Mouse (Mus musculus): ENCODE results near the gene Ntm.

Gene Ntm

DNA sequence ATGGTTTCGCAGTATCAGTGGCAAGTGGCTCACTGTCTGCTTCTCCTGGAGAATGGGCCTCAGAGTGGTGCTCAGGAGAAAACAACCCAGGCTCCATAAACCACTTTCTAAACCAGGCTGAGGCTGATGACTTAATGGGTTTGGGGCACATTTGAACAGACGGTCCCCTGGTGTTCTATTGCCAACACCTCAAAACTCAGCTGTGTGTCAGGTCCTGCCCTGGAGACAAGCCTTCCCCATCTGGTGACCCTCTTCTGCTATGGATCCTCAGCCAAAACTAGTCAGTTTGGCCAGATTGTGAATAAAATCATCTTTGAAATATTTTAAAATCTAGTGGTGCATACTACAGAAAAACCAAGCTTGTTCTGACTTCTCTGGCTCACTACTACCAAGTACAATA lies 907.3 kb downstream of the Ntm start:
- no peak for DNase-seq (ENCODE audit: low spot score in 2 of 2)

DNA sequence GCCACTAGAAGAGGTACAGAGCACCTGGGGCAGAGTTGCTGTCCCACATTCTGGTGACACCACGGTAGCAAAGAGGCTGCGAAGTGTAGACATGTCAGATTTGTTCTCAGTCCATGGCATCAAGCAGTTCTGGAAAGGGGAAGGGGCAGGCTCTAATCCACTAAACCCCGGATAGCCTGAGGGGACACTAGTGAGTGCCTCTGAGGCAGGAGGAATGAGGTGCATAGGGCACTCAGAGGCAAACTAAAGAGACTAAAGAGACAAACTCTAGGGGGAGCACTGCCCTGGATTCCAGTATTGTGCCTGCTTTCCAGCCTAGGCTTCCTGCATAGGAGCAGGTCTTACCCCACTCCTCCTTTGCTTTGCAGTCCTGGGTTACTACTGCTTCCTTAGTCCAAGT lies 926.5 kb downstream of the Ntm start:
- no peak for DNase-seq (ENCODE audit: low spot score in 2 of 2)

DNA sequence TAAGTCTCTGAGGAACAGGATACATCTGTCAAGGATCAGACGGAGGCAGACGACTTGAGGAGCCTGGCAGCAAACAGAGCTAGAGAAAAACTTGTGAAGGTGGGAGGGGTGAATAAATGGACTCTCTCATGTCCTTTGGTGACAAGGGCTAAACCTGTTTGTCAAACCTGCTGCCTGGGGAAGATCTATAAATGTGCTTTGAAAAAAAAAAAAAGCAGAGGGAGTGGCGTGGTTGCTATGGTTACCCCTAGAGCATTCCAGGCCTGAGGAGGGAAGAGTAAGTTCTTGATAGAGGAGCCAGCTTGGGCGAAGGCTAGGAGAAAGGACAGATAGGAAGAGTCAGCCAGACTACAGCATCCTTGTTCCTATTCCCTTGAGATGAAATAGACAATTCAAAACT lies 926.9 kb downstream of the Ntm start:
- DNase-seq (ENCODE audit: low spot score in 2 of 2): no peak

DNA sequence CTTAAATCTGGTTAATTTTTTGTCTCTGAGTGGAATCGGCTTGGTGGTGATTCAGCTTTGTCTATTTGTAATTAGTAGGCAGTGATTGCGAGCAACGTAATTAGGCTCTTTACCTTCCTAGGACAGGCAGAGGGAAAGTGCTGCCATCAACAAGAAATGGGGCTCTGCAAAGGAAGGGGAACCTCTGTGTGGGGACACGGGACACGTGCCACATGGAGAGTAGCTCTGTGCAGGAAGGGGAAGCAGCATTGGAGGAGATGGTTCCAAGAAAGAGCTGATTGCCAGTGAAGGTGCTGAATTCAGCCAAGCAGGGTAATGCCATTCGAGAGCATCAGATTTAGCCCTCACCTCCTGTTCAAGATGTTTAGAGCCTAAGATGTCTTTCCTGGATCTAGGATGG lies 936.5 kb downstream of the Ntm start:
- DNase-seq (ENCODE audit: low spot score in 2 of 2): no peak

DNA sequence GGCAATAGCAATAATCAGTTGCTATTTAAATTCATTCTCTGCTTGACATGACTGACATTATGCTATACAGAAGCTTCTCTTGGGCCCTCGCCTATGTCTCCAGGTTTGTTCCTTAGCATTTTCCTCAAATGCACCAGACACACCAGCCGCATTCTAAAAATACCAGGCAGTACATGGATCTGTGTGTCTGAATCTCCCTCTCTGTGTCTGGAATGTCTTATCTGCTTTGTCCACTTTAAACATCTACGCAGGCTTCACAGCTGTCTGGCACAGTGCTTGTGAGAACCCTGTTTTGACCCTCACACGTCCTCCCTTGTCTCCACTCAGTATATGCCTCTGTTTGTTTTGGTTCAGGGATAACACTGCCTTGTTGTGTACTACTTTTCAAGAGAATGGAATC lies 937.3 kb downstream of the Ntm start:
- no peak for DNase-seq (ENCODE audit: low spot score in 2 of 2)

DNA sequence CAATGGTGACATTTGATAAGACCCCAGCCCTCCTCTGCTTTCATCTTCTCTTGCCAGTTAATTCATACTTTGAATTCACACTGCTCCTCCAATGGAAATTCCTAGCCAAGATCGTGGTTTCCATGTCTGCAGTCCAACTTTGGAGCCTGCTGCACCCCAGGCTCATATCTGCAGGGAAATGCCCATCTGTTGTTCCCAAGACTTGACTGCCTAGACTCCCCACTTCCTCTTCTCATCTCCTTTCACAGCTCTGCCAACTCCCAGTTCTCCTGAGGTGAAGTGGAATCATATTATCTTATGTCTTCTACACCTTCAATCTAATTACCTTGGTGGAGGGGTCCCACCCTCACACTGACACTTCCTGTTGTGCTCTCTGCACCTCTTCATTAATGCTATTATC lies 937.8 kb downstream of the Ntm start:
- DNase-seq (ENCODE audit: low spot score in 2 of 2): no peak

DNA sequence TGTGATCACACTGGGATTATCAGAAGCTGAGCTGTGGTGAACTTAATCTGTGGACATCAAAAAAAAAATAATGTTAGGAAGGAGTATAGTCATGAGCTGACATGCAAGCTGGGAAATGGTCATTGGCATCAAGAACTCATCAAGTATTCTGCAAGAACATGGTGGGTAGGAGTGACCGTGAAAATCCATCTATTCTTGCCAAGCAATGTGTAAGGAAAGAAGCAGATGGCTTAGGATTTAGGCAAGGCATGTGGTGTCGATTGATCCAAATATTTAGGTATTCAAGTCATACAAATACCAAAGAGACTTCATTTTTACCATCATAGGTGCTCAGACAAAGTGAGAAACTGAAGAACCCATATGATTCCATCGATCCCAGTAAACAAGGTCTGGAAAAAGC lies 946.1 kb downstream of the Ntm start:
- DNase-seq (ENCODE audit: low spot score in 2 of 2): no peak

DNA sequence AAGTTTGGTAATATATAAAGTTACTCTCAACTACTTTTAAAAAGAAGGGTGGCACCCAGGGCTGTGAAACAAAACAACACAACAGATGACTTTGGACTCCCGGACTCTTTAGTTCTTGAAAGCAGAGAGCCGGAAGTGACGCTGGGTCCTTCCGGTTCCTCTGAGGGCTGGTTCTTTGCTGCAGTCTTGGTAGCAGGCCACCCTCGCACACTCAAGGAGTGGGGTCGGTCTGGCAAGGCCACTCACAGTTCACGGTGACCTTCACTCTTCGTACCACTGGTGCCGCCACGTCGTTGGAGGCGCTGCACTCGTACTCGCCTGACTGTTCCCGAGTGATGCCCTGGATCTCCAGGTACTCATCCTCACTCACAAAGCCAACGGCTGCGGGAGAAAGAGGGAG lies 949.1 kb downstream of the Ntm start:
- no peak for DNase-seq (ENCODE audit: low spot score in 2 of 2)

DNA sequence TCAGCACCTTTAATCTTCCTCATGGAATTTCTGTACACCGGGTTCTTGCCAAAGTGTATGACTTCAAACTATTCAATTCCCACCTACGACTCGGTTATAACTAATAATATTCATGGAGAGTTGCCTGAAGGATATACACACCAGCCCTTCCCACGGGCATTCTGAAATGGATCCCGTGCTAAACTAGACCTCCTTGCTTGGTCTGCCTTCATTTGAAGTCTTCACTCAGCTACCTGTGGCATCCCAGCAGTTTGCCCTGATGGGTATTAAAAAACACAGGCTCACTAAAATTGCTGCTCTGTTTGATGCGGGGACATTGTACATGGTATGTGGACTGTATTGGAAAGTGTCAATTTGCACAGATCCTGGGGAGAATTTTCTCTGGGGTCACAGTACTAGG lies 950.4 kb downstream of the Ntm start:
- DNase-seq (ENCODE audit: low spot score in 2 of 2): no peak

DNA sequence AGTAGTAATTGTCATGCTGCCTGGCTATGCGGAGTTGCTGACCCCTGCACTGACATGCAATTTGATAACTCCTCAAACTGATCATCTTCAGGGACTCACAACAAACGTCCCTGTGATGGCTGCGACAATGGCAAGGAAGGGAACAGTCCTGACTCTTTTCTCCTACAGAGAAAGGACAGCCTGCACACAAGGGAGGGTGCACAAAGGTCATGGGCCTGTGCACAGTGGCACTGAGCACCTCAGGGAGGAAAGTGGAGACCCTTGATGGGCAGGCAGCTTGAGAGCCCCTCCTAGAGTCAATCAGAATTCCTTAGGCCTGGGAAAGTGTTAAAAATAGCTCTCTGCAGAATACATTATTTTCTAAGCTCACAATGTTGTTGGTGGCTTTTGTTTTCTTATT lies 951.5 kb downstream of the Ntm start:
- DNase-seq (ENCODE audit: low spot score in 2 of 2): no peak

DNA sequence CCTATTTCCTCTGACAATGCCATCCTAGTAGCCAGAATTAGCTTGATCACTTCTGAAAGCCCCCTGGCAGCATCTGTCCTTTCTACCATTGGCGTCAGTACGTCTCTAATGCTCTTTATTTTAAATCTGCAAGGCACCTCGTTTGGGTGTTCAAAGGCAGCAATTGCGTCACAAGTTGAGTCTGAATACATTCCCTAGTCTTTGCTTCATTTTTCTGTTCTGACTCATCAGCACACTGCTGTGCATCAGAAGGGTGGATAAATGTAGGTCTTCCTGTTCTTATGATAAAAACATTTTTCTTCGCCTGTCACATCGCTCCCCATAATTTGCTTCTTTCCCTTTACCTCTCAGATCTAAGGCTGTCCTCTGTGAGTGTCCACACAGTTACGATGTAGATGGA lies 958.4 kb downstream of the Ntm start:
- no peak for DNase-seq (ENCODE audit: low spot score in 2 of 2)

DNA sequence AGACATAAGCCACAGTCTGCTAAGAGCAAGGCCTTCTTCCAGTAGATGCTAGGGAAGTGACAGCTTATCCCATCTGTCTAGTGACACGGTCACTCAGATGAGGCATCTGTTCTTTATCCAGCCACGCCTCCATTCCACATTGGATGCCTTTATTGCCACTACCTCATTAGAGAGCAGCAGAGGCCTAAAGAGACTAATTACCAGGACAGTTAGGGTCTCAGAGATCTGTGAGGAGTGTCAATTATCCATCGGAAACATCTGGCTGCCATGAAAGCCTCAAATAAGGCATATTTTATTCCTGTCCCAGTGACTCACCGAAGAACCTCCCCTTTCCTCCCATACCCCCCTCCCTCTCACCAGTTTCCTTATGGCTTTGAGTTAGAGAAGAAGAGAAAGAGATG lies 963.0 kb downstream of the Ntm start:
- DNase-seq (ENCODE audit: low spot score in 2 of 2): no peak

DNA sequence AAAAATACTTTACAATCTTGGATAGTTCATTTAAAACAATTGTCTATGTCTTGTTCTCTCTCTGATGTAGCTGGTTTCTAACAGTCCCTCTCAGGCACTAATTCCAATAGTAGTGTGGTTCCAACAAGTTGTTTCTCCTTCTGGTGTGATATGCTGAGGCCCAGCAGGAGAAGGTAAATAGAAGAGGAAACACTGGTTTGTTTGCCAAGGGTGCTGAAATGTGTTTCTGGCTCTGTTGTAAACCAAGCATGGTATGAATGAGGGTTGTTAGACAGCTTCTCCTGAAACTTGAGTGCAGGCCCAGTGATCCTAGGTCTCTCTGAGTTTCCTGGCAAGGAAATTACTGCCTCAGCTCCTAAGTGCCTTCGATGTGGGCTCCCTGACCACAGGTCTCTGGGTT lies 985.7 kb downstream of the Ntm start:
- no peak for DNase-seq (ENCODE audit: low spot score in 2 of 2)

DNA sequence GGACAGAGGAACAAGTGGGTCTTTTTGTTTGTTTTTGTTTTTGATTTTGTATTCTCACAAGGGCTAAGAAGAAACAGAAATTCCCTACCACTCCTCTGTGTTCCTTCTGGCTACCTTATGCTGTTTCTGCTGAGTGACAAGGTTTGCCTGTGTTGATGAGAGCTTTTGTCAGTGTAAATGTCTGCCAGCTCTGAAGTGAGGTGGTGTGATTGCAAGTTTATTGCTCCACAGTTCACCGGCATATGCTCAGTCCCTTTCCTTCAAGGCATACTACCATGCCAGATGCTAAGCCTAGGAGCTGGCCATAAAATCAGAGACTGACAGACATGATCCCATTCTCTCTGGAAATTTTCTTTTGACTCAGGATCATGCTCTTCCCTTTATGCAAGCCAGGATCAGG lies 993.5 kb downstream of the Ntm start:
- no peak for DNase-seq (ENCODE audit: low spot score in 2 of 2)
